Comparison of ENCODE assay signal across 7 mouse cellular contexts in genomic region chr11:3329891-3330451, GRCm38 (mm10). TPM values are rescaled to one million over a fixed set of nuclear protein-coding genes. Genes with fewer than 3 reads are reported as not detected.
DNase-seq lines count a peak whose midpoint lies in the region; ATAC-seq lines count a peak whose summit lies in the region.

TSS of gene Pik3ip1 (plus strand) at chr11:3330401.

- no peaks in the 10 kb centered on the region for H3K27me3 ChIP-seq in embryonic facial prominence, embryonic 14.5 days (replicated peaks; ENCODE audit: control insufficient read depth, insufficient read depth, low read length)
- H3K27me3 ChIP-seq in heart, embryonic 15.5 days, result no peaks in the 10 kb centered on the region

- no peaks in the 10 kb centered on the region for H3K9me3 ChIP-seq in embryonic facial prominence, embryonic 14.5 days (ENCODE audit: control insufficient read depth, low read length)
- H3K9me3 ChIP-seq in heart, embryonic 15.5 days (replicated peaks), result no peaks in the 10 kb centered on the region

- no peak for DNase-seq in thymus, postnatal 0 days (ENCODE audit: low spot score)
- DNase-seq in thymus, postnatal 14 days, result no peak
- DNase-seq in embryonic facial prominence, embryonic 14.5 days (ENCODE audit: low spot score), result peak; percentile 69
- DNase-seq in left cerebral cortex, postnatal 4 days, result no peak
- DNase-seq in cerebellum, adult 11 months, result no peak

- H3K4me1 ChIP-seq in embryonic facial prominence, embryonic 14.5 days (ENCODE audit: control insufficient read depth, insufficient read depth, low read length), result peaks cover 16% of the 10 kb centered on the region
- peaks cover 41% of the 10 kb centered on the region for H3K4me1 ChIP-seq in heart, embryonic 15.5 days (replicated peaks)

- no peak; the same call in 1 of the 2 replicates for ATAC-seq in embryonic facial prominence, embryonic 14.5 days (ENCODE audit: low read depth)
- ATAC-seq in heart, embryonic 15.5 days (replicated peaks; ENCODE audit: insufficient number of reproducible peaks, insufficient read depth, low FRiP score, low read depth), result no peak
- ATAC-seq in neutrophil, adult 5-6 weeks (ENCODE audit: extremely low read depth, insufficient number of reproducible peaks, low FRiP score, poor library complexity, severe bottlenecking), result no peak

- peak within 1 kb of the TSS; percentile 54 for H3K4me3 ChIP-seq in embryonic facial prominence, embryonic 14.5 days (ENCODE audit: low read depth, low read length)
- H3K4me3 ChIP-seq in heart, embryonic 15.5 days, result peak within 1 kb of the TSS; percentile 56

- peak within 1 kb of the TSS; percentile 100 for H3K4me2 ChIP-seq in embryonic facial prominence, embryonic 14.5 days (ENCODE audit: low read depth, low read length)
- H3K4me2 ChIP-seq in heart, embryonic 15.5 days, result peak within 1 kb of the TSS; percentile 99

- peak within 1 kb of the TSS; percentile 50 for H3K27ac ChIP-seq in embryonic facial prominence, embryonic 14.5 days (replicated peaks; ENCODE audit: low read depth, low read length)
- H3K27ac ChIP-seq in heart, embryonic 15.5 days, result peak within 1 kb of the TSS; percentile 88

- peak within 1 kb of the TSS; percentile 65 for H3K9ac ChIP-seq in embryonic facial prominence, embryonic 14.5 days (ENCODE audit: low read depth, low read length)
- peak within 1 kb of the TSS; percentile 68 for H3K9ac ChIP-seq in heart, embryonic 15.5 days

- intact Hi-C loops in left cerebral cortex, postnatal 4 days (cut with DNase I), result no loop called here

- peaks cover 10% of the 10 kb centered on the region; the same call in 1 of the 2 replicates for H3K36me3 ChIP-seq in embryonic facial prominence, embryonic 14.5 days (ENCODE audit: control insufficient read depth, insufficient read depth, low read length)
- peaks cover 11% of the 10 kb centered on the region for H3K36me3 ChIP-seq in heart, embryonic 15.5 days

RNA-seq across cellular contexts. Expression of gene Pik3ip1, which starts in this region (rescaled TPM):
- polyA plus RNA-seq in thymus, postnatal 0 days (2015; fragmentation: Nextera tagmentation; extraction: Ambion mirVana), result 90.2 and 94.4 TPM in 2 replicates
- 14.4 and 16.2 TPM in 2 replicates for polyA plus RNA-seq in embryonic facial prominence, embryonic 14.5 days (2014; fragmentation: Nextera tagmentation; extraction: Ambion mirVana)
- 35.1 and 36.1 TPM in 2 replicates for polyA plus RNA-seq in heart, embryonic 15.5 days (2015; fragmentation: Nextera tagmentation; extraction: Ambion mirVana)
- 10 to 100 TPM; 22.9 to 23.4 TPM for total RNA-seq in left cerebral cortex, postnatal 4 days (2021)
- 62.5 and 68.5 TPM in 2 replicates for total RNA-seq in neutrophil, adult 5-6 weeks (2017)
